Mouse (Mus musculus) heart, adult 2 months (tissue): ENCODE data around the gene Ahcyl2.

Source experiments
- CTCF ChIP-seq: fragments of 200-600 bp; IDR thresholded peaks from 2 replicates; pipeline ENCODE4 v1.8.1; 2022; ENCODE audit warnings: antibody characterized with exemption, mild to moderate bottlenecking, moderate library complexity
- EP300 ChIP-seq: fragments of 200-500 bp; IDR thresholded peaks from 2 replicates; pipeline ENCODE4 v1.6.1; 2011; ENCODE audit warnings: low read depth, low read length, control low read depth; ENCODE audit not compliant: insufficient read depth

DNA sequence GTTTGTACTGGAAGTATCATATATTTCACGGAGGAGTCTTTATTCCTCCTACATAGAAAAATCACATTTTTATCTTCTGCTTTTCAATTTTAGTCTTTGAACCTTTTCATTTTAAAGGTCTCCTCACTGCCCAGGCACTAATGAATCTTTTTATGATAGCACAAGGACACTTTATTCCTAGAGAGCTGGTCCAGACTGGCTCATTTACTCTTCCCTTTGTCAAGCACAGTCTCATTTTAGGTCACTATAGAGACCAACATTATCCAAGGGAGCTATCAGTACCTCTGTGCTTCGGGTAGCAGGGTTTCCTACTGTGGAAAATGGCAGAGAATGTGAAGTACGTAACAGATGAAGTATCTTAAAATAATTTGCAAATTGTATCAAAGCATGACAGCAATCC, 190.9 kb downstream of the Ahcyl2 start:
- no peak for TF ChIP-seq EP300
- TF ChIP-seq CTCF: no peak
